Mouse (Mus musculus): ENCODE measurements around the gene Efna5. TPM values are rescaled to one million over a fixed set of nuclear protein-coding genes. Genes with fewer than 3 reads are reported as not detected.

Gene Efna5
- total and polyA plus RNA-seq, 3 experiments, result 0.04 to 0.23 TPM; not detected in 1

DNA sequence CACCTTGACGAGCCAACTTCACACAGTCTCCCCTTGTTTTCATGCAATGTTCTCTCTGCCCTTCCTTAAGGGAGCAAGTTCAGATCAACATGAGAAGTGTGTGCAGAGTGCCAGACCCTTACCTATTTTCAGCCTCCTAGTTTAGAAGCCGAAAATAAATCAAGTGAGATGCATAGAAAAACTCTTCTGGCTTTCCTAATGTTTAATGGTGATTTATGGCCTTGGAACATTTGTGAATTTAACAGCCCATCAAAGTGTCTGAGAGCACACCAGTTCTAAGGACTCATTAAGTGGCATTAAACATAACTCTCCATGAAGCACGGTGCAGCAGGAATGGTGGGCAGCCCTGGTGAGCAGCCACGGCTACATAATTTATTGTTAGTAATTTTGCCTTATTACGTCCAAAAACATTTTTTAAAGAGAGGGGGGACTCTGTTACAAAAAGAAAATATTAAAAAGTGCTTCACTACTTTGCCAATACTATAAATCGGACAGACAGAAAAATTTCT, 44.5 kb downstream of the Efna5 start:
- Histone ChIP-seq H3K9ac (ENCODE audit: insufficient read depth, low read depth) (no peak overlapping the region), H3K27me3 (replicated peaks) (no peaks in the 10 kb centered on the region), H3K4me3 (replicated peaks in 1 of 3; ENCODE audit: low read depth in 2 of 3, low read length in 2 of 3, poor library complexity in 1 of 3) (no peak overlapping the region), H3K4me2 (ENCODE audit: insufficient read depth, low read depth, poor library complexity, severe bottlenecking) (no peak overlapping the region), H3K9me3 (replicated peaks; ENCODE audit: low read length) (no peaks in the 10 kb centered on the region), H3K36me3 (replicated peaks in 1 of 2; ENCODE audit: control insufficient read depth in 1 of 2, insufficient read depth in 1 of 2, low read length in 1 of 2) (no peaks in the 10 kb centered on the region), H3K4me1 (ENCODE audit: control insufficient read depth in 1 of 2, insufficient read depth in 2 of 2) (no peaks in the 10 kb centered on the region; a peak in 1 of 4 replicates), H3K27ac (ENCODE audit: insufficient read depth, low read depth) (no peak overlapping the region), H3K79me2 (replicated peaks; ENCODE audit: control insufficient read depth, extremely low read depth, insufficient read depth, poor library complexity, severe bottlenecking) (no peaks in the 10 kb centered on the region)
- TF ChIP-seq GABPA (IDR thresholded peaks at IDR 0.05; ENCODE audit: insufficient replicate concordance, low read depth, low read length), result no peak
- no peak for TF ChIP-seq RCOR1 (conservative IDR thresholded peaks at IDR 0.05; ENCODE audit: low read depth, low read length)
- TF ChIP-seq JUND (conservative IDR thresholded peaks at IDR 0.05; ENCODE audit: low read depth, low read length), result no peak
- no peak for TF ChIP-seq KAT2A (IDR thresholded peaks at IDR 0.05; ENCODE audit: insufficient replicate concordance, low read length)
- no peak for TF ChIP-seq CTCF (conservative IDR thresholded peaks at IDR 0.05 in 1 of 2, IDR thresholded peaks at IDR 0.05 in 1 of 2; ENCODE audit: low read depth in 2 of 2, low read length in 2 of 2)
- no peak for TF ChIP-seq PAX5 (IDR thresholded peaks at IDR 0.05; ENCODE audit: low read length)
- TF ChIP-seq ZMIZ1 (IDR thresholded peaks at IDR 0.05; ENCODE audit: low read depth, low read length), result no peak
- TF ChIP-seq NRF1 (IDR thresholded peaks at IDR 0.05; ENCODE audit: low read depth, low read length), result no peak
- no peak for TF ChIP-seq ELF1 (IDR thresholded peaks at IDR 0.05; ENCODE audit: low read depth, low read length)
- no peak for TF ChIP-seq MXI1 (IDR thresholded peaks at IDR 0.05; ENCODE audit: low read depth, low read length)
- TF ChIP-seq MAFK (IDR thresholded peaks at IDR 0.05; ENCODE audit: insufficient replicate concordance, low read length), result no peak
- no peak for TF ChIP-seq NELFE (IDR thresholded peaks at IDR 0.05; ENCODE audit: low read depth, low read length)
- TF ChIP-seq USF2 (conservative IDR thresholded peaks at IDR 0.05; ENCODE audit: low read depth, low read length), result no peak
- no peak for TF ChIP-seq ZC3H11A (IDR thresholded peaks at IDR 0.05; ENCODE audit: low read depth, low read length)
- in situ Hi-C loops (cut with MboI; ENCODE audit: low pct_ligation_motif_present, low pct_unique_long_range_greater_than_20kb, low sequenced_read_pairs), result no loop called here
- dilution Hi-C loops (cut with MboI; ENCODE audit: extremely low pct_ligation_motif_present, extremely low pct_unique_long_range_greater_than_20kb, low sequenced_read_pairs), result no loop called here
- DNase-seq (ENCODE audit: extremely low read depth), result no peak

DNA sequence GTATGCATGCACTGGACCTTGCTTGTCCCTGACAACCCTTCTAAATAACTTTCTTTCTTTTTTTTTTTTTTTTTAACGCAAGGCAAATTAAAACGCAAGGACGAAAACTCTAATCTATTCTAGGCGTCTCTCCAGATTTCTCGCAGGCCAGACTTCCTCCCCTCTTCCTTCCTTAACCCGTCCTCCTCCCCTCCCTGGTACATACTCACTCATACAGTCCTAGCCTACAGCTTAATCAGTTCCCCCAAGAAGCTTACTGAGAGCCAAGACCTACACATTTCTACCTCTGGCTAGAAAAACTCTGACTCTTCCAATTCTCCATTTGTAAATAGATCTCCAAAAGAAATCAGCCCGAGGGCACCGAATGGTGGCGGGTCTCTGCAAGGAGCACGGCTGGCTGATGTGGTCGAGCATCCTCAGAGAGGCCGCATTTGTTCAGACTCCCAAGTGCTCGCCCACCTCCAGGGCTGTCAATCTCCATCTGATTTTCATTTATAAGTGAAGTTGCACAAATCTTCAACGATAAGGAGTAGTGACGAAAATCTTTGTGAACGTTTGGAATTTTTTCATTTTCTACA, 48.5 kb downstream of the Efna5 start:
- H3K27me3 ChIP-seq (replicated peaks), result no peaks in the 10 kb centered on the region
- dilution Hi-C loops (cut with MboI; ENCODE audit: extremely low pct_ligation_motif_present, extremely low pct_unique_long_range_greater_than_20kb, low sequenced_read_pairs), result no loop called here
- H3K36me3 ChIP-seq (replicated peaks in 1 of 2; ENCODE audit: control insufficient read depth in 1 of 2, insufficient read depth in 1 of 2, low read length in 1 of 2), result no peaks in the 10 kb centered on the region
- no peak overlapping the region for H3K4me3 ChIP-seq (replicated peaks in 1 of 3; ENCODE audit: low read depth in 2 of 3, low read length in 2 of 3, poor library complexity in 1 of 3)
- DNase-seq (ENCODE audit: extremely low read depth), result no peak
- no peak overlapping the region for H3K27ac ChIP-seq (ENCODE audit: insufficient read depth, low read depth)
- H3K4me2 ChIP-seq (ENCODE audit: insufficient read depth, low read depth, poor library complexity, severe bottlenecking), result no peak overlapping the region
- H3K9ac ChIP-seq (ENCODE audit: insufficient read depth, low read depth), result no peak overlapping the region
- no peaks in the 10 kb centered on the region for H3K9me3 ChIP-seq (replicated peaks; ENCODE audit: low read length)
- no peaks in the 10 kb centered on the region for H3K79me2 ChIP-seq (replicated peaks; ENCODE audit: control insufficient read depth, extremely low read depth, insufficient read depth, poor library complexity, severe bottlenecking)
- TF ChIP-seq TBP (conservative IDR thresholded peaks at IDR 0.05; ENCODE audit: low read depth, low read length), result no peak
- no peak for TF ChIP-seq MYC (IDR thresholded peaks at IDR 0.05; ENCODE audit: low read depth, low read length)
- TF ChIP-seq JUN (IDR thresholded peaks at IDR 0.05; ENCODE audit: insufficient read depth, low read depth, low read length), result no peak
- TF ChIP-seq MAZ (IDR thresholded peaks at IDR 0.05; ENCODE audit: low read depth, low read length), result no peak
- in situ Hi-C loops (cut with MboI; ENCODE audit: low pct_ligation_motif_present, low pct_unique_long_range_greater_than_20kb, low sequenced_read_pairs), result no loop called here
- no peaks in the 10 kb centered on the region for H3K4me1 ChIP-seq (ENCODE audit: control insufficient read depth in 1 of 2, insufficient read depth in 2 of 2)

Data from CH12.LX (cell line).